Mouse (Mus musculus) heart, postnatal 0 days (tissue): ENCODE data around the gene Pgrmc1.

Source experiments
- CTCF ChIP-seq: IDR thresholded peaks from 2 replicates; pipeline ENCODE4 v1.5.1; 2016; ENCODE audit warnings: antibody characterized with exemption, control low read depth, low read depth
- EP300 ChIP-seq: IDR thresholded peaks from 2 replicates; pipeline ENCODE4 v1.6.1; 2016; ENCODE audit warnings: antibody characterized with exemption, low read depth

GRCm38 (mm10) chrX:36560170-36560569 lies 37.8 kb upstream of the Pgrmc1 start:
- TF ChIP-seq CTCF, result no peak
- no peak for TF ChIP-seq EP300
